Mouse (Mus musculus): ENCODE measurements around the gene Gm525.
A peak's percentile ranks its signal among the peaks of the same experiment; 100 is the strongest.
"Not testable (repeated sequence)": the region's sequence is repeated elsewhere in the genome, so short reads cannot be mapped to it uniquely, and the experiment has no call there.

Gene Gm525

GRCm38 (mm10) chr11:89073541-89073940, at the start of gene Gm525:
Gm525 (plus strand) TSS chr11:89073841.
- DNase-seq (ENCODE audit: low spot score) = no peak

- DNase-seq (ENCODE audit: low spot score) = no peak
Observed at GRCm38 (mm10) chr11:89024181-89024881, 49.3 kb upstream of the Gm525 start.

- DNase-seq (ENCODE audit: low spot score) = no peak
Observed at GRCm38 (mm10) chr11:89025603-89026002, 48.0 kb upstream of the Gm525 start.

GRCm38 (mm10) chr11:89026117-89026516, 47.5 kb upstream of the Gm525 start:
- no peak for DNase-seq (ENCODE audit: low spot score)

GRCm38 (mm10) chr11:89027955-89028361, 45.7 kb upstream of the Gm525 start:
- DNase-seq (ENCODE audit: low spot score) = no peak

- no peak for DNase-seq (ENCODE audit: low spot score)
Observed at GRCm38 (mm10) chr11:89028871-89029405, 44.7 kb upstream of the Gm525 start.

GRCm38 (mm10) chr11:89030552-89030951, 43.1 kb upstream of the Gm525 start:
- no peak for DNase-seq (ENCODE audit: low spot score)

GRCm38 (mm10) chr11:89031189-89031588, 42.5 kb upstream of the Gm525 start:
- DNase-seq (ENCODE audit: low spot score) = no peak

- no peak for DNase-seq (ENCODE audit: low spot score)
Observed at GRCm38 (mm10) chr11:89034592-89034991, 39.0 kb upstream of the Gm525 start.

- DNase-seq (ENCODE audit: low spot score) = no peak
Observed at GRCm38 (mm10) chr11:89035552-89035951, 38.1 kb upstream of the Gm525 start.

- DNase-seq (ENCODE audit: low spot score) = no peak
Observed at GRCm38 (mm10) chr11:89038496-89038895, 35.1 kb upstream of the Gm525 start.

- DNase-seq (ENCODE audit: low spot score) = peak; percentile 67
Observed at GRCm38 (mm10) chr11:89039325-89039724, 34.3 kb upstream of the Gm525 start.

GRCm38 (mm10) chr11:89041073-89041472, 32.6 kb upstream of the Gm525 start:
- not testable (repeated sequence) for DNase-seq (ENCODE audit: low spot score)

GRCm38 (mm10) chr11:89043046-89043445, 30.6 kb upstream of the Gm525 start:
- no peak for DNase-seq (ENCODE audit: low spot score)

- not testable (repeated sequence) for DNase-seq (ENCODE audit: low spot score)
Observed at GRCm38 (mm10) chr11:89045501-89045900, 28.1 kb upstream of the Gm525 start.

- DNase-seq (ENCODE audit: low spot score) = no peak
Observed at GRCm38 (mm10) chr11:89046021-89046420, 27.6 kb upstream of the Gm525 start.

GRCm38 (mm10) chr11:89051767-89052166, 21.9 kb upstream of the Gm525 start:
- no peak for DNase-seq (ENCODE audit: low spot score)

GRCm38 (mm10) chr11:89055931-89056690, 17.5 kb upstream of the Gm525 start:
- DNase-seq (ENCODE audit: low spot score) = no peak

- peak; percentile 20 for DNase-seq (ENCODE audit: low spot score)
Observed at GRCm38 (mm10) chr11:89058515-89059270, 14.9 kb upstream of the Gm525 start.

- DNase-seq (ENCODE audit: low spot score) = peak; percentile 60
Observed at GRCm38 (mm10) chr11:89059919-89060422, 13.7 kb upstream of the Gm525 start.

- peak; percentile 96 for DNase-seq (ENCODE audit: low spot score)
Observed at GRCm38 (mm10) chr11:89060423-89061089, 13.1 kb upstream of the Gm525 start.

GRCm38 (mm10) chr11:89061362-89061761, 12.3 kb upstream of the Gm525 start:
- DNase-seq (ENCODE audit: low spot score) = no peak

Measured in embryo, embryonic 10 days (tissue).